Mouse (Mus musculus) CH12.LX (cell line): Measurements from ENCODE around the gene Kcnab3. TPM values are rescaled to one million over a fixed set of nuclear protein-coding genes. Genes with fewer than 3 reads are reported as not detected.

Source experiments
- DNase-seq: peaks from one replicate; pipeline ENCODE4 v3.0.0-alpha.2; 2013; ENCODE audit errors: extremely low read depth
- H3K27ac ChIP-seq: 2 replicates; pipeline ENCODE4 v1.5.1; 2012; ENCODE audit warnings: low read depth, mild to moderate bottlenecking, control low read depth, moderate library complexity; ENCODE audit not compliant: insufficient read depth
- H3K27me3 ChIP-seq: replicated peaks from 2 replicates; pipeline ENCODE3; 2012; ENCODE audit warnings: inconsistent platforms
- H3K36me3 ChIP-seq, 2 experiments: replicated peaks in 1 of 2; 2 replicates each; pipeline versions ENCODE3 to v1.6.1; 2012; ENCODE audit warnings: inconsistent platforms in 1 of 2, low read length in 1 of 2, mild to moderate bottlenecking in 1 of 2, mixed read lengths in 1 of 2, moderate library complexity in 1 of 2; ENCODE audit not compliant: control insufficient read depth in 1 of 2, insufficient read depth in 1 of 2
- H3K4me1 ChIP-seq, 2 experiments: 2 replicates each; pipeline ENCODE4 v1.6.1; 2012; ENCODE audit warnings: inconsistent platforms in 1 of 2, moderate library complexity in 1 of 2; ENCODE audit not compliant: insufficient read depth in 2 of 2, control insufficient read depth in 1 of 2
- H3K4me2 ChIP-seq: 2 replicates; pipeline ENCODE4 v1.6.1; 2012; ENCODE audit warnings: low read depth, mild to moderate bottlenecking, control low read depth; ENCODE audit not compliant: poor library complexity, insufficient read depth, severe bottlenecking
- H3K4me3 ChIP-seq, 3 experiments: fragments of 150-350 bp in 1 of 3; sonication (generic) in 1 of 3; replicated peaks in 1 of 3; 2 replicates each; pipeline versions ENCODE3 to v1.5.1; 2011 to 2012; ENCODE audit warnings: low read depth in 2 of 3, low read length in 2 of 3, mild to moderate bottlenecking in 2 of 3, moderate library complexity in 2 of 3, control low read depth in 1 of 3, improper control_type of control experiment in 1 of 3, inconsistent platforms in 1 of 3, mixed read lengths in 1 of 3; ENCODE audit not compliant: poor library complexity in 1 of 3
- H3K79me2 ChIP-seq: replicated peaks from 2 replicates; pipeline ENCODE4 v1.6.1; 2012; ENCODE audit warnings: mild to moderate bottlenecking, moderate library complexity; ENCODE audit not compliant: control insufficient read depth, poor library complexity, insufficient read depth, severe bottlenecking; ENCODE audit errors: extremely low read depth
- H3K9ac ChIP-seq: 2 replicates; pipeline ENCODE4 v1.6.1; 2012; ENCODE audit warnings: low read depth, mild to moderate bottlenecking, control low read depth, moderate library complexity; ENCODE audit not compliant: insufficient read depth
- H3K9me3 ChIP-seq: replicated peaks from 2 replicates; pipeline ENCODE3; 2012; ENCODE audit warnings: low read length, inconsistent platforms, mixed read lengths
- BHLHE40 ChIP-seq: IDR thresholded peaks from 2 replicates; pipeline ENCODE4 v1.6.1; 2011; ENCODE audit warnings: mild to moderate bottlenecking, low read depth, low read length, improper control_type of control experiment
- CTCF ChIP-seq, 2 experiments: IDR thresholded peaks in 1 of 2; conservative IDR thresholded peaks in 1 of 2; 2 replicates each; pipeline ENCODE4 v1.5.1; 2011 to 2012; ENCODE audit warnings: low read depth in 2 of 2, low read length in 2 of 2, improper control_type of control experiment in 1 of 2, inconsistent platforms in 1 of 2, mild to moderate bottlenecking in 1 of 2, moderate library complexity in 1 of 2
- E2F4 ChIP-seq: IDR thresholded peaks from 2 replicates; pipeline ENCODE4 v1.6.1; 2011; ENCODE audit warnings: low read depth, low read length, improper control_type of control experiment; ENCODE audit not compliant: insufficient replicate concordance
- ELF1 ChIP-seq: IDR thresholded peaks from 2 replicates; pipeline ENCODE4 v1.6.1; 2014; ENCODE audit warnings: low read depth, mild to moderate bottlenecking, inconsistent platforms, low read length, improper control_type of control experiment
- GABPA ChIP-seq: IDR thresholded peaks from 2 replicates; pipeline ENCODE4 v1.6.1; 2012; ENCODE audit warnings: low read depth, low read length, improper control_type of control experiment, inconsistent platforms; ENCODE audit not compliant: insufficient replicate concordance
- MAZ ChIP-seq: IDR thresholded peaks from 2 replicates; pipeline ENCODE4 v1.6.1; 2012; ENCODE audit warnings: low read depth, mild to moderate bottlenecking, inconsistent platforms, low read length, improper control_type of control experiment, moderate library complexity
- MEF2A ChIP-seq: IDR thresholded peaks from 2 replicates; pipeline ENCODE4 v1.6.1; 2014; ENCODE audit warnings: low read depth, mild to moderate bottlenecking, inconsistent platforms, low read length, improper control_type of control experiment, borderline replicate concordance
- MXI1 ChIP-seq: IDR thresholded peaks from 2 replicates; pipeline ENCODE4 v1.6.1; 2011; ENCODE audit warnings: mild to moderate bottlenecking, low read depth, low read length, improper control_type of control experiment
- MYC ChIP-seq: IDR thresholded peaks from 2 replicates; pipeline ENCODE4 v1.6.1; 2011; ENCODE audit warnings: low read depth, mild to moderate bottlenecking, improper control_type of control experiment, low read length
- POLR2AphosphoS2 ChIP-seq: IDR thresholded peaks from 2 replicates; pipeline ENCODE4 v1.6.1; 2011; ENCODE audit warnings: low read depth, low read length, improper control_type of control experiment
- RCOR1 ChIP-seq: conservative IDR thresholded peaks from 2 replicates; pipeline ENCODE4 v1.6.1; 2012; ENCODE audit warnings: low read depth, mild to moderate bottlenecking, inconsistent platforms, low read length, improper control_type of control experiment
- SIN3A ChIP-seq: IDR thresholded peaks from 2 replicates; pipeline ENCODE4 v1.6.1; 2012; ENCODE audit warnings: low read length, improper control_type of control experiment, inconsistent platforms
- TCF12 ChIP-seq: IDR thresholded peaks from 2 replicates; pipeline ENCODE4 v1.6.1; 2014; ENCODE audit warnings: low read depth, mild to moderate bottlenecking, inconsistent platforms, low read length, improper control_type of control experiment
- ZNF384 ChIP-seq: IDR thresholded peaks from 2 replicates; pipeline ENCODE4 v1.6.1; 2012; ENCODE audit warnings: low read depth, low read length, improper control_type of control experiment, inconsistent platforms
- dilution Hi-C: fragments of 300-500 bp; cut with MboI; formaldehyde crosslinking; loops from 2 replicates; pipeline ENCODE4 v1.14.3; 2020; ENCODE audit warnings: low sequenced_read_pairs; ENCODE audit not compliant: extremely low pct_unique_long_range_greater_than_20kb, extremely low pct_ligation_motif_present
- in situ Hi-C: fragments of 300-500 bp; cut with MboI; formaldehyde crosslinking; loops from 3 replicates; pipeline ENCODE4 v1.14.3; 2019; ENCODE audit warnings: low sequenced_read_pairs, low pct_ligation_motif_present, low pct_unique_long_range_greater_than_20kb, mixed read lengths
- polyA plus RNA-seq: library from polyadenylated mRNA; unstranded; fragments of >175 nt; gene quantifications from 2 replicates; pipeline ENCODE4 v1.2.1, GENCODE M21; 2012; ENCODE audit warnings: low read depth; ENCODE audit not compliant: insufficient read length
- total RNA-seq, 2 experiments: library from RNA; depleted of rRNA; stranded (reverse); fragments of 300-350 nt in 1 of 2; fragments of >200 nt in 1 of 2; gene quantifications; 2 replicates each; pipeline ENCODE4 v1.2.3; 2012 to 2014

Gene Kcnab3
- total and polyA plus RNA-seq, 3 experiments = 0.39 to 1.1 TPM; not detected in 1

- H3K27me3 ChIP-seq = peaks cover 34% of the 10 kb centered on the region
- dilution Hi-C loops = no loop called here
- no peak for TF ChIP-seq MAZ
- TF ChIP-seq E2F4 = no peak
- no peak for TF ChIP-seq CTCF (conservative IDR thresholded peaks at IDR 0.05 in 1 of 2, IDR thresholded peaks at IDR 0.05 in 1 of 2; ENCODE audit: low read depth in 2 of 2, low read length in 2 of 2)
- no peak for TF ChIP-seq RCOR1
- no peak for TF ChIP-seq ZNF384
- no peak for TF ChIP-seq ELF1
- no peak for TF ChIP-seq POLR2AphosphoS2
These were observed 1.3 kb upstream of the Kcnab3 start for GRCm38 (mm10) chr11:69324749-69325148.

DNA sequence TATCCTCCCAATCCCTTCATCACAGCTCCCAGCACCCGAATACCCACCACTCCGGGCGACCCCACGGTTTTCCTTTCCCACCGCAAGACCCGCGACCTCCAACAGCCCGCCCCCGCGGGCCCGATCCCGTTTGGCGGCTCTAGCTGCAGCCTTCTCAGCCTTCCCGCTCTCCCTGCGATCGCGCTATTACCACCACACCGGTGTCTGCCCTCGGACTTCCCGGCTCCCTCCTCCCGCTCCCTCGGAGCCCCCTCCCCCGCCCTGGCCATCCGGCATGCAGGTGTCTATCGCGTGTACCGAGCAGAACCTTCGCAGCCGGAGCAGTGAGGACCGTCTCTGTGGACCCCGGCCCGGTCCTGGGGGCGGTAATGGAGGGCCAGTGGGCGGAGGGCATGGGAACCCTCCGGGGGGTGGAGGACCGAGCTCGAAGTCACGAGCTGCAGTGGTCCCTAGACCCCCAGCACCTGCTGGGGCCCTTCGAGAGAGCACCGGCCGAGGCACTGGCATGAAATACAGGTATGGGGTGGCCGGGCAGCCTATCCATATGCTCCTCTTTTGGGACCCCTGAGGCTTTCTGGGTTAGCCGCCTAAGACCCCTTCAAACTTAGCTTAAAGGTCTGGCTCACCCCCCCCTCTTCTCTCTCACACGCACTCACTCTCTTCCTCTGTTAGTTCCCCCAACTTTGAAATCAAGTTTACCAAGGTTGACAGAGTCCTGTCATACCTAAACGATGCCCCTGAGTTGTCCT lies 524 bp downstream of the Kcnab3 start:
- H3K9ac ChIP-seq = peak overlapping the region; percentile 67
- H3K4me1 ChIP-seq = peaks cover 15 to 38% of the 10 kb centered on the region in 2 experiments
- H3K27me3 ChIP-seq = peaks cover 39% of the 10 kb centered on the region
- no peak for DNase-seq
- dilution Hi-C loops = no loop called here
- H3K4me3 ChIP-seq = peak overlapping the region; percentile 48 to 53 (median 49)
- no peak for TF ChIP-seq TCF12
- peak; percentile 14; the same call in 1 of the 2 replicates for TF ChIP-seq BHLHE40
- TF ChIP-seq SIN3A = 0 out of 2 replicates have a peak, but pooled peaks have one; percentile 28
- peak; percentile 63; the same call in 1 of the 2 replicates for TF ChIP-seq MAZ
- no peak for TF ChIP-seq GABPA
- TF ChIP-seq MYC = 0 out of 2 replicates have a peak, but pooled peaks have one; percentile 6
- TF ChIP-seq MEF2A = no peak
- 0 out of 2 replicates have a peak, but pooled peaks have one; percentile 71 for TF ChIP-seq MXI1
- TF ChIP-seq, all 38 proteins: peak for 5
- in situ Hi-C loops = no loop called here
- no peak overlapping the region for H3K27ac ChIP-seq
- H3K4me2 ChIP-seq = peak overlapping the region; percentile 90
- no peaks in the 10 kb centered on the region for H3K79me2 ChIP-seq
- H3K36me3 ChIP-seq = peaks cover 0 to 4% of the 10 kb centered on the region in 2 experiments
- H3K9me3 ChIP-seq = no peaks in the 10 kb centered on the region

More at GRCm38 (mm10) chr11:69324749-69325148, 1.3 kb upstream of the Kcnab3 start:
- no peaks in the 10 kb centered on the region for H3K9me3 ChIP-seq
- peak overlapping the region; percentile 72 for H3K9ac ChIP-seq
- peak overlapping the region; percentile 72 for H3K4me2 ChIP-seq
- DNase-seq = no peak
- H3K4me1 ChIP-seq = peaks cover 12 to 39% of the 10 kb centered on the region in 2 experiments
- peaks cover 1 to 20% of the 10 kb centered on the region in 2 experiments for H3K36me3 ChIP-seq
- no peak overlapping the region for H3K27ac ChIP-seq
- H3K79me2 ChIP-seq = no peaks in the 10 kb centered on the region
- peak overlapping the region in 2 of 3 experiments; percentile 69 to 98 for H3K4me3 ChIP-seq
- in situ Hi-C loops = no loop called here
